Mouse (Mus musculus): ENCODE data around the gene Gatad1. TPM values are rescaled to one million over a fixed set of nuclear protein-coding genes. Genes with fewer than 3 reads are reported as not detected.
"Not testable (repeated sequence)": the region's sequence is repeated elsewhere in the genome, so short reads cannot be mapped to it uniquely, and the experiment has no call there.

Gatad1 gene
- polyA plus RNA-seq, 1 experiment from 2014 or later = 57.6 TPM

- Histone ChIP-seq H3K27ac (no peak overlapping the region), H3K4me1 (replicated peaks) (no peaks in the 10 kb centered on the region), H3K9ac (no peak overlapping the region), H3K4me2 (no peak overlapping the region), H3K9me3 (replicated peaks) (no peaks in the 10 kb centered on the region), H3K4me3 (no peak overlapping the region), H3K36me3 (peaks cover 12% of the 10 kb centered on the region), H3K27me3 (no peaks in the 10 kb centered on the region)
- no peak for ATAC-seq (replicated peaks; ENCODE audit: insufficient number of reproducible peaks, insufficient read depth, low FRiP score, low read depth)
- WGBS = 72% methylated on average over 4 of the region's 4 CpGs
Measured at GRCm38 (mm10) chr5:3633951-3634350, 23.0 kb downstream of the Gatad1 start.

- 93% methylated on average over 13 of the region's 13 CpGs for WGBS
Measured at GRCm38 (mm10) chr5:3633315-3633714, 23.7 kb downstream of the Gatad1 start.

GRCm38 (mm10) chr5:3632285-3632684 lies 24.7 kb downstream of the Gatad1 start:
- Histone ChIP-seq H3K9ac (no peak overlapping the region), H3K36me3 (peaks cover 14% of the 10 kb centered on the region), H3K9me3 (replicated peaks) (no peaks in the 10 kb centered on the region), H3K27me3 (no peaks in the 10 kb centered on the region), H3K4me1 (replicated peaks) (no peaks in the 10 kb centered on the region), H3K4me3 (no peak overlapping the region), H3K27ac (no peak overlapping the region), H3K4me2 (no peak overlapping the region)
- no peak for ATAC-seq (replicated peaks; ENCODE audit: insufficient number of reproducible peaks, insufficient read depth, low FRiP score, low read depth)
- WGBS = 77% methylated on average over 5 of the region's 5 CpGs

More at GRCm38 (mm10) chr5:3633315-3633714, 23.7 kb downstream of the Gatad1 start:
- Histone ChIP-seq H3K27me3 (no peaks in the 10 kb centered on the region), H3K4me3 (no peak overlapping the region), H3K9ac (no peak overlapping the region), H3K4me1 (replicated peaks) (no peaks in the 10 kb centered on the region), H3K9me3 (replicated peaks) (no peaks in the 10 kb centered on the region), H3K4me2 (no peak overlapping the region), H3K27ac (no peak overlapping the region), H3K36me3 (peaks cover 12% of the 10 kb centered on the region)
- ATAC-seq (replicated peaks; ENCODE audit: insufficient number of reproducible peaks, insufficient read depth, low FRiP score, low read depth) = no peak

- ATAC-seq (replicated peaks; ENCODE audit: insufficient number of reproducible peaks, insufficient read depth, low FRiP score, low read depth) = no peak
- WGBS = 59% methylated on average over 16 of the region's 16 CpGs
- no peaks in the 10 kb centered on the region for H3K27me3 ChIP-seq
- no peak overlapping the region for H3K4me3 ChIP-seq
- no peaks in the 10 kb centered on the region for H3K9me3 ChIP-seq (replicated peaks)
- no peaks in the 10 kb centered on the region for H3K4me1 ChIP-seq (replicated peaks)
- H3K4me2 ChIP-seq = no peak overlapping the region
- H3K36me3 ChIP-seq = peaks cover 15% of the 10 kb centered on the region
- no peak overlapping the region for H3K9ac ChIP-seq
- no peak overlapping the region for H3K27ac ChIP-seq
Measured at GRCm38 (mm10) chr5:3631512-3632271, 25.3 kb downstream of the Gatad1 start.

- Histone ChIP-seq H3K4me2 (no peak overlapping the region), H3K9me3 (replicated peaks) (no peaks in the 10 kb centered on the region), H3K9ac (no peak overlapping the region), H3K27ac (no peak overlapping the region), H3K36me3 (peaks cover 14% of the 10 kb centered on the region), H3K4me1 (replicated peaks) (no peaks in the 10 kb centered on the region), H3K27me3 (no peaks in the 10 kb centered on the region), H3K4me3 (no peak overlapping the region)
- ATAC-seq (replicated peaks; ENCODE audit: insufficient number of reproducible peaks, insufficient read depth, low FRiP score, low read depth) = no peak
- WGBS = 92% methylated on average over 5 of the region's 5 CpGs
Measured at GRCm38 (mm10) chr5:3630055-3630454, 26.9 kb downstream of the Gatad1 start.

- WGBS = 90% methylated on average over 7 of the region's 7 CpGs
Measured at GRCm38 (mm10) chr5:3620486-3620885, 36.5 kb downstream of the Gatad1 start.

GRCm38 (mm10) chr5:3611835-3612234 lies 45.1 kb downstream of the Gatad1 start:
- H3K36me3 ChIP-seq = peaks cover 39% of the 10 kb centered on the region
- not testable (repeated sequence) for ATAC-seq (replicated peaks; ENCODE audit: insufficient number of reproducible peaks, insufficient read depth, low FRiP score, low read depth); H3K4me3 ChIP-seq; H3K9me3 ChIP-seq (replicated peaks); H3K27ac ChIP-seq; H3K4me1 ChIP-seq (replicated peaks); H3K4me2 ChIP-seq; H3K27me3 ChIP-seq; H3K9ac ChIP-seq
- 83% methylated on average over 2 of the region's 2 CpGs for WGBS

More at GRCm38 (mm10) chr5:3620486-3620885, 36.5 kb downstream of the Gatad1 start:
- Histone ChIP-seq H3K4me3 (no peak overlapping the region), H3K36me3 (peaks cover 29% of the 10 kb centered on the region), H3K4me2 (no peak overlapping the region), H3K4me1 (replicated peaks) (no peaks in the 10 kb centered on the region), H3K27ac (no peak overlapping the region), H3K27me3 (no peaks in the 10 kb centered on the region), H3K9ac (no peak overlapping the region), H3K9me3 (replicated peaks) (no peaks in the 10 kb centered on the region)
- ATAC-seq (replicated peaks; ENCODE audit: insufficient number of reproducible peaks, insufficient read depth, low FRiP score, low read depth) = no peak

- no peak for ATAC-seq (replicated peaks; ENCODE audit: insufficient number of reproducible peaks, insufficient read depth, low FRiP score, low read depth)
- H3K4me1 ChIP-seq (replicated peaks) = no peaks in the 10 kb centered on the region
- H3K9ac ChIP-seq = no peak overlapping the region
- H3K27me3 ChIP-seq = no peaks in the 10 kb centered on the region
- peaks cover 41% of the 10 kb centered on the region for H3K36me3 ChIP-seq
- H3K4me2 ChIP-seq = no peak overlapping the region
- H3K9me3 ChIP-seq (replicated peaks) = no peaks in the 10 kb centered on the region
- WGBS = 92% methylated on average over 7 of the region's 7 CpGs
- no peak overlapping the region for H3K4me3 ChIP-seq
- H3K27ac ChIP-seq = no peak overlapping the region
Measured at GRCm38 (mm10) chr5:3609241-3609640, 47.7 kb downstream of the Gatad1 start.

GRCm38 (mm10) chr5:3607114-3607513 lies 49.9 kb downstream of the Gatad1 start:
- H3K36me3 ChIP-seq = peaks cover 33% of the 10 kb centered on the region
- H3K4me2 ChIP-seq = no peak overlapping the region
- no peaks in the 10 kb centered on the region for H3K27me3 ChIP-seq
- no peaks in the 10 kb centered on the region for H3K4me1 ChIP-seq (replicated peaks)
- WGBS = 94% methylated on average over 9 of the region's 9 CpGs
- H3K9ac ChIP-seq = no peak overlapping the region
- H3K9me3 ChIP-seq (replicated peaks) = no peaks in the 10 kb centered on the region
- no peak overlapping the region for H3K4me3 ChIP-seq
- ATAC-seq (replicated peaks; ENCODE audit: insufficient number of reproducible peaks, insufficient read depth, low FRiP score, low read depth) = no peak
- no peak overlapping the region for H3K27ac ChIP-seq

- no peak for ATAC-seq (replicated peaks; ENCODE audit: insufficient number of reproducible peaks, insufficient read depth, low FRiP score, low read depth)
- H3K27ac ChIP-seq = no peak overlapping the region
- WGBS = 87% methylated on average over 3 of the region's 3 CpGs
Measured at GRCm38 (mm10) chr5:3600790-3601189, 56.2 kb downstream of the Gatad1 start.

GRCm38 (mm10) chr5:3600298-3600697 lies 56.7 kb downstream of the Gatad1 start:
- Histone ChIP-seq H3K27ac (no peak overlapping the region), H3K4me3 (no peak overlapping the region), H3K4me1 (replicated peaks) (peaks cover 7% of the 10 kb centered on the region), H3K27me3 (no peaks in the 10 kb centered on the region), H3K36me3 (peaks cover 4% of the 10 kb centered on the region; the same call in 1 of the 2 replicates), H3K9me3 (replicated peaks) (no peaks in the 10 kb centered on the region), H3K9ac (no peak overlapping the region), H3K4me2 (no peak overlapping the region)
- no peak for ATAC-seq (replicated peaks; ENCODE audit: insufficient number of reproducible peaks, insufficient read depth, low FRiP score, low read depth)
- 68% methylated on average over 1 of the region's 1 CpGs for WGBS

More at GRCm38 (mm10) chr5:3600790-3601189, 56.2 kb downstream of the Gatad1 start:
- Histone ChIP-seq H3K36me3 (peaks cover 9% of the 10 kb centered on the region), H3K9ac (no peak overlapping the region), H3K4me2 (no peak overlapping the region), H3K4me3 (no peak overlapping the region), H3K4me1 (replicated peaks) (peaks cover 5% of the 10 kb centered on the region), H3K27me3 (no peaks in the 10 kb centered on the region), H3K9me3 (replicated peaks) (no peaks in the 10 kb centered on the region)

GRCm38 (mm10) chr5:3598766-3599165 lies 58.2 kb downstream of the Gatad1 start:
- ATAC-seq (replicated peaks; ENCODE audit: insufficient number of reproducible peaks, insufficient read depth, low FRiP score, low read depth) = no peak
- Histone ChIP-seq H3K27me3 (no peaks in the 10 kb centered on the region), H3K4me2 (no peak overlapping the region), H3K36me3 (no peaks in the 10 kb centered on the region), H3K4me1 (replicated peaks) (peaks cover 13% of the 10 kb centered on the region), H3K4me3 (no peak overlapping the region), H3K9me3 (replicated peaks) (no peaks in the 10 kb centered on the region), H3K27ac (no peak overlapping the region), H3K9ac (no peak overlapping the region)
- 83% methylated on average over 5 of the region's 5 CpGs for WGBS

Data from heart, embryonic 15.5 days (tissue).